In the genomic region with DNA sequence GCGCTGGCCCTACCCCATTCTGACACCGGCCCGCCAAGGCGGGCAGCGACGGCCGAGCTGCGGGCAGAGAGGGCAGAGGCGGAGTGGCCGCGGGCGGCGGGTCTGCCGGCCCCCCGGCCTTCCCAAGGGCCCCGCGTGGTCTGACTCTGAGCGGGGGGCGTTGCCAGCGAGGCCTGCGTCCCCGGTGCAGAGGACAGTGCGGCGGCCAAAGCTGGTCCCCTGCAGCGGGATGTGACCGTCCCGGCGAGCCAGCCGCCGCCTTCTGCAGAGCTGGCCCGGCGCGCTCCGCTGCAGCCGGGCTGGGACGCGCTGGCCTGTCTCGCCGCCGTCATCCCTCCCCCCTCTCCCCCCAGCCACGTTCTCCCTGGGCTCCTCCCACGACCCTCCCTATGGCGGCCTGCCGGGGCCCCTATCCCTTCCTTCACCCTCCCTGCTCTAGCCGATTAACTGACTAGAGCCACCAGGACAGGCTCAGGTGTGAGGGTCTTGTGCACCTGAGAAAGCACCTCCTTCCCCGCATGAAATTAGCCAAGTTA, we compare ENCODE assay signal across 9 mouse cellular contexts. TPM values are rescaled to one million over a fixed set of nuclear protein-coding genes. Genes with fewer than 3 reads are reported as not detected.
DNase-seq lines count a peak whose midpoint lies in the region; ATAC-seq and TF ChIP-seq lines count a peak whose summit lies in the region.
"Had no signal": no experiment of that assay in that cellular context is flagged by ENCODE, and none has a peak within 500 bp of the region (broad histone marks: within the 10 kb centered on the region; RNA-seq: fewer than 3 reads in every experiment).

Fndc4 (minus strand) TSS at position 475 of the 536 bp plus-strand sequence.

- H3K36me3 ChIP-seq in erythroblast, embryonic 14.5 days (ENCODE audit: control insufficient read depth), result peaks cover 2% of the 10 kb centered on the region; the same call in 1 of the 2 replicates
- peaks cover 24% of the 10 kb centered on the region for H3K36me3 ChIP-seq in forebrain, embryonic 10.5 days (replicated peaks)
- H3K36me3 ChIP-seq in hindbrain, embryonic 14.5 days (replicated peaks; ENCODE audit: control insufficient read depth, insufficient read depth), result peaks cover 20% of the 10 kb centered on the region
- H3K36me3 ChIP-seq in midbrain, embryonic 14.5 days (ENCODE audit: control insufficient read depth, insufficient read depth, low read length), result peaks cover 16% of the 10 kb centered on the region

- ATAC-seq in erythroblast, adult 5-6 weeks (replicated peaks; ENCODE audit: low FRiP score, poor library complexity, severe bottlenecking), result no peak
- ATAC-seq in hindbrain, embryonic 14.5 days (ENCODE audit: low FRiP score), result peak; percentile 79
- peak; percentile 79 for ATAC-seq in midbrain, embryonic 14.5 days (ENCODE audit: low FRiP score, low TSS enrichment)

- no peaks in the 10 kb centered on the region; the same call in 1 of the 2 replicates for H3K9me3 ChIP-seq in erythroblast, embryonic 14.5 days (ENCODE audit: control insufficient read depth, low read length)
- H3K9me3 ChIP-seq in forebrain, embryonic 10.5 days, result no peaks in the 10 kb centered on the region
- H3K9me3 ChIP-seq in hindbrain, embryonic 14.5 days (ENCODE audit: control insufficient read depth, low read length), result no peaks in the 10 kb centered on the region
- H3K9me3 ChIP-seq in midbrain, embryonic 14.5 days (ENCODE audit: control insufficient read depth, low read length), result no peaks in the 10 kb centered on the region

- H3K9ac ChIP-seq in hindbrain, embryonic 14.5 days, result peak within 1 kb of the TSS; percentile 97
- peak within 1 kb of the TSS; percentile 98 for H3K9ac ChIP-seq in midbrain, embryonic 14.5 days (replicated peaks; ENCODE audit: low read length)

- peak within 1 kb of the TSS; percentile 47 for H3K4me3 ChIP-seq in erythroblast, embryonic 14.5 days (replicated peaks)
- peak within 1 kb of the TSS; percentile 51 for H3K4me3 ChIP-seq in bone marrow macrophage, adult 2 months (ENCODE audit: insufficient read depth, low read length)
- H3K4me3 ChIP-seq in forebrain, embryonic 10.5 days, result peak within 1 kb of the TSS; percentile 95
- peak within 1 kb of the TSS; percentile 81 for H3K4me3 ChIP-seq in hindbrain, embryonic 14.5 days (replicated peaks; ENCODE audit: low read length)
- peak within 1 kb of the TSS; percentile 88 for H3K4me3 ChIP-seq in midbrain, embryonic 14.5 days (replicated peaks; ENCODE audit: low read depth, low read length)

- TF ChIP-seq CTCF in bone marrow macrophage, adult 2 months (IDR thresholded peaks at IDR 0.05; ENCODE audit: low read depth, low read length), result no peak

- WGBS in forebrain, embryonic 10.5 days, result under 1% methylated on average over 46 of the region's 46 CpGs
- under 1% methylated on average over 40 of the region's 46 CpGs for WGBS in hindbrain, embryonic 14.5 days
- 0% methylated on average over 38 of the region's 46 CpGs for WGBS in midbrain, embryonic 14.5 days

- TF ChIP-seq POLR2A in bone marrow macrophage, adult 2 months (IDR thresholded peaks at IDR 0.05; ENCODE audit: borderline replicate concordance, low read depth, low read length), result no peak

- H3K4me2 ChIP-seq in hindbrain, embryonic 14.5 days (replicated peaks), result peak within 1 kb of the TSS; percentile 94
- peak within 1 kb of the TSS; percentile 91 for H3K4me2 ChIP-seq in midbrain, embryonic 14.5 days (ENCODE audit: low read length)

- peak; percentile 74 for DNase-seq in forebrain, embryonic 10.5 days (ENCODE audit: extremely low spot score, low spot score)
- no peak for DNase-seq in hindbrain, embryonic 14.5 days (ENCODE audit: low spot score)
- DNase-seq in left cerebral cortex, postnatal 25 days (ENCODE audit: low spot score in 2 of 2), result peak; percentile 49 to 52
- DNase-seq in midbrain, embryonic 14.5 days, result peak; percentile 86
- DNase-seq in testis, postnatal 14 days (ENCODE audit: low spot score), result peak; percentile 34

- H3K27ac ChIP-seq in bone marrow macrophage, adult 2 months (ENCODE audit: insufficient read depth, low read depth, low read length), result no peak within 1 kb of the TSS
- H3K27ac ChIP-seq in forebrain, embryonic 10.5 days, result peak within 1 kb of the TSS; percentile 95
- H3K27ac ChIP-seq in hindbrain, embryonic 14.5 days, result peak within 1 kb of the TSS; percentile 84
- peak within 1 kb of the TSS; percentile 88 for H3K27ac ChIP-seq in midbrain, embryonic 14.5 days (replicated peaks; ENCODE audit: low read depth, low read length)
- H3K27ac ChIP-seq: macrophage had no signal

- intact Hi-C loops in left cerebral cortex, postnatal 25 days (cut with DNase I), result loop anchor here (10.0 kb wide), 1 partner anchor 331 kb away; the partner anchor contains the start of genes Preb and Tcf23

- H3K4me1 ChIP-seq in erythroblast, embryonic 14.5 days (ENCODE audit: control insufficient read depth), result peaks cover 24% of the 10 kb centered on the region
- peaks cover 12% of the 10 kb centered on the region for H3K4me1 ChIP-seq in bone marrow macrophage, adult 2 months (ENCODE audit: control insufficient read depth, insufficient read depth, low read length)
- peaks cover 46% of the 10 kb centered on the region for H3K4me1 ChIP-seq in forebrain, embryonic 10.5 days
- peaks cover 24% of the 10 kb centered on the region for H3K4me1 ChIP-seq in hindbrain, embryonic 14.5 days (replicated peaks; ENCODE audit: control insufficient read depth, insufficient read depth, low read length)
- H3K4me1 ChIP-seq in midbrain, embryonic 14.5 days (ENCODE audit: control insufficient read depth, insufficient read depth, low read length), result peaks cover 13% of the 10 kb centered on the region

- H3K27me3 ChIP-seq in erythroblast, embryonic 14.5 days (ENCODE audit: control insufficient read depth), result peaks cover 59% of the 10 kb centered on the region
- H3K27me3 ChIP-seq in forebrain, embryonic 10.5 days (ENCODE audit: poor library complexity, severe bottlenecking), result no peaks in the 10 kb centered on the region
- H3K27me3 ChIP-seq in hindbrain, embryonic 14.5 days (ENCODE audit: control insufficient read depth, insufficient read depth, low read length), result no peaks in the 10 kb centered on the region
- no peaks in the 10 kb centered on the region for H3K27me3 ChIP-seq in midbrain, embryonic 14.5 days (ENCODE audit: control insufficient read depth, insufficient read depth, low read length)

RNA-seq across cellular contexts. Expression of gene Fndc4, which starts in this region (rescaled TPM):
- 0.17 TPM in 1 of 2 replicates, not detected in the other for polyA plus RNA-seq in erythroblast, embryonic 14.5 days (2012)
- total RNA-seq in erythroblast, adult 5-6 weeks (2015; ENCODE audit: low replicate concordance), result not detected in 2 replicates
- 0.34 TPM in 1 of 2 replicates, not detected in the other for total RNA-seq in erythroblast, adult 5-6 weeks (2017; ENCODE audit: low replicate concordance)
- polyA plus RNA-seq in bone marrow macrophage, adult 2 months (2012; ENCODE audit: insufficient read depth, insufficient read length, missing spikeins), result not detected in 2 replicates
- polyA plus RNA-seq in forebrain, embryonic 10.5 days (2016; fragmentation: Nextera tagmentation; extraction: Ambion mirVana), result 46.6 and 48.7 TPM in 2 replicates
- polyA plus RNA-seq in hindbrain, embryonic 14.5 days (2014; fragmentation: Nextera tagmentation; extraction: Ambion mirVana), result 98.1 and 115 TPM in 2 replicates
- total RNA-seq in left cerebral cortex, postnatal 25 days (2021), result 100 to 1,000 TPM; 134 to 158 TPM
- polyA plus RNA-seq in midbrain, embryonic 14.5 days (2014; fragmentation: Nextera tagmentation; extraction: Ambion mirVana), result 86.9 and 128 TPM in 2 replicates
- polyA plus RNA-seq: macrophage had no signal

Comparison
In these comparisons a context has a peak if more than half of its experiments do, and no peak if none do; other contexts are left out.
1. RNA of gene Fndc4 (total RNA-seq): 134 to 158 TPM in left cerebral cortex, postnatal 25 days; 0.34 TPM in erythroblast, adult 5-6 weeks; every median in the first group is over 100 times any median in the second.
2. RNA of gene Fndc4 (polyA plus RNA-seq): 98.1 to 115 TPM in hindbrain, embryonic 14.5 days, 86.9 to 128 TPM in midbrain, embryonic 14.5 days and 46.6 to 48.7 TPM in forebrain, embryonic 10.5 days; not detected in bone marrow macrophage, adult 2 months and 0.17 TPM in erythroblast, embryonic 14.5 days; every median in the first group is over 10 times any median in the second.
3. Peak in every context shown above with its lines, with median percentiles within 50 percentile points of each other: H3K4me3 ChIP-seq.